Mouse (Mus musculus) bone marrow, adult 2 months (tissue): Measurements from ENCODE around the gene Jade1. TPM values are rescaled to one million over a fixed set of nuclear protein-coding genes. Genes with fewer than 3 reads are reported as not detected.

ENCODE experiments used
- H3K27ac ChIP-seq: fragments of 200-500 bp; 2 replicates; pipeline ENCODE4 v1.5.1; 2012; ENCODE audit warnings: low read depth, mild to moderate bottlenecking, control low read depth, inconsistent platforms, low read length; ENCODE audit not compliant: control insufficient read depth, poor library complexity, insufficient read depth
- H3K4me1 ChIP-seq: fragments of 200-500 bp; 2 replicates; pipeline ENCODE4 v1.6.1; 2011; ENCODE audit warnings: low read length; ENCODE audit not compliant: control insufficient read depth, insufficient read depth
- H3K4me3 ChIP-seq: fragments of 200-500 bp; replicated peaks from 2 replicates; pipeline ENCODE3; 2011; ENCODE audit warnings: mild to moderate bottlenecking, low read depth, low read length, control low read depth; ENCODE audit not compliant: control insufficient read depth
- CTCF ChIP-seq: fragments of 200-500 bp; IDR thresholded peaks from 2 replicates; pipeline ENCODE4 v1.5.1; 2011; ENCODE audit warnings: low read length, control low read depth; ENCODE audit not compliant: control insufficient read depth, insufficient read depth
- POLR2A ChIP-seq: fragments of 200-500 bp; IDR thresholded peaks from 2 replicates; pipeline ENCODE4 v1.6.1; 2011; ENCODE audit warnings: low read depth, mild to moderate bottlenecking, control low read depth, low read length, borderline replicate concordance; ENCODE audit not compliant: control insufficient read depth
- WGBS: fragments of 180-500 bp; shearing (Covaris S2); methylation state at CpG from one replicate; pipeline ENCODE4 v1.1.7; 2018; 5-methylcytosine and 5-hydroxymethylcytosine counted together
- polyA plus RNA-seq: library from polyadenylated mRNA; stranded (reverse); fragments of >200 nt; gene quantifications from 2 replicates; pipeline ENCODE4 v1.2.4, GENCODE M21; 2011; ENCODE audit warnings: low replicate concordance; ENCODE audit not compliant: missing spikeins, insufficient read depth, insufficient read length

Gene Jade1
- polyA plus RNA-seq = 4.7 and 13.1 TPM in 2 replicates

GRCm38 (mm10) chr3:41555491-41556381 lies at the start of gene Jade1:
Jade1 (plus strand) TSS chr3:41555731.
- 92% methylated on average over 36 of the region's 36 CpGs for WGBS
- no peak within 1 kb of the TSS for H3K4me3 ChIP-seq
- H3K27ac ChIP-seq = no peak within 1 kb of the TSS
- H3K4me1 ChIP-seq = no peaks in the 10 kb centered on the region; the same call in 1 of the 2 replicates
- no peak for TF ChIP-seq CTCF
- TF ChIP-seq POLR2A = no peak

GRCm38 (mm10) chr3:41509441-41509840 lies 46.1 kb upstream of the Jade1 start:
- no peaks in the 10 kb centered on the region; the same call in 1 of the 2 replicates for H3K4me1 ChIP-seq
- WGBS = 48% methylated on average over 2 of the region's 2 CpGs
- no peak overlapping the region for H3K4me3 ChIP-seq
- TF ChIP-seq CTCF = no peak
- no peak overlapping the region for H3K27ac ChIP-seq

GRCm38 (mm10) chr3:41510191-41510590 lies 45.3 kb upstream of the Jade1 start:
- H3K27ac ChIP-seq = no peak overlapping the region
- TF ChIP-seq CTCF = no peak
- no peak for TF ChIP-seq POLR2A
- no peak overlapping the region for H3K4me3 ChIP-seq
- H3K4me1 ChIP-seq = no peaks in the 10 kb centered on the region; the same call in 1 of the 2 replicates
- WGBS = 78% methylated on average over 9 of the region's 9 CpGs

- Histone ChIP-seq H3K27ac (no peak overlapping the region), H3K4me1 (no peaks in the 10 kb centered on the region; the same call in 1 of the 2 replicates), H3K4me3 (no peak overlapping the region)
- 50% methylated on average over 7 of the region's 7 CpGs for WGBS
- no peak for TF ChIP-seq POLR2A
- no peak for TF ChIP-seq CTCF
Observed at GRCm38 (mm10) chr3:41510750-41511149, 44.8 kb upstream of the Jade1 start.

GRCm38 (mm10) chr3:41514003-41514402 lies 41.5 kb upstream of the Jade1 start:
- Histone ChIP-seq H3K4me1 (no peaks in the 10 kb centered on the region; the same call in 1 of the 2 replicates), H3K27ac (no peak overlapping the region), H3K4me3 (no peak overlapping the region)
- TF ChIP-seq POLR2A = no peak
- WGBS = 81% methylated on average over 5 of the region's 5 CpGs

GRCm38 (mm10) chr3:41514683-41515305 lies 40.7 kb upstream of the Jade1 start:
- 62% methylated on average over 11 of the region's 11 CpGs for WGBS
- H3K27ac ChIP-seq = no peak overlapping the region
- H3K4me3 ChIP-seq = no peak overlapping the region
- TF ChIP-seq CTCF (no peak), POLR2A (no peak)
- H3K4me1 ChIP-seq = no peaks in the 10 kb centered on the region; the same call in 1 of the 2 replicates

- H3K27ac ChIP-seq = no peak overlapping the region
- TF ChIP-seq POLR2A = no peak
- no peak for TF ChIP-seq CTCF
- H3K4me1 ChIP-seq = no peaks in the 10 kb centered on the region; the same call in 1 of the 2 replicates
- 83% methylated on average over 8 of the region's 8 CpGs for WGBS
- H3K4me3 ChIP-seq = no peak overlapping the region
Observed at GRCm38 (mm10) chr3:41516961-41517518, 38.5 kb upstream of the Jade1 start.

- Histone ChIP-seq H3K27ac (no peak overlapping the region), H3K4me1 (no peaks in the 10 kb centered on the region), H3K4me3 (no peak overlapping the region)
- TF ChIP-seq POLR2A (no peak), CTCF (no peak)
- WGBS = 76% methylated on average over 4 of the region's 4 CpGs
Observed at GRCm38 (mm10) chr3:41520925-41521324, 34.6 kb upstream of the Jade1 start.
